Mouse (Mus musculus): ENCODE results near the gene Lsamp. TPM values are rescaled to one million over a fixed set of nuclear protein-coding genes. Genes with fewer than 3 reads are reported as not detected.

The Lsamp gene
- polyA plus RNA-seq (2012; ENCODE audit: insufficient read depth, low replicate concordance) = not detected in 2 replicates

- Histone ChIP-seq H3K27me3 (replicated peaks) (peaks cover 13% of the 10 kb centered on the region), H3K36me3 (replicated peaks; ENCODE audit: low read length) (no peaks in the 10 kb centered on the region), H3K9me3 (peaks cover 4% of the 10 kb centered on the region; the same call in 1 of the 2 replicates), H3K4me3 (replicated peaks) (peak within 1 kb of the TSS; percentile 81), H3K4me1 (peaks cover 7% of the 10 kb centered on the region; the same call in 1 of the 2 replicates)
- TF ChIP-seq FLI1 (IDR thresholded peaks at IDR 0.05; ENCODE audit: low read length) (no peak), GATA1 (IDR thresholded peaks at IDR 0.05; ENCODE audit: borderline replicate concordance, low read length) (no peak)
Measured at GRCm38 (mm10) chr16:39984205-39984634, at the start of gene Lsamp. Gene Lsamp (plus strand): TSS chr16:39984361.

- no peak overlapping the region for H3K4me3 ChIP-seq (replicated peaks)
- H3K36me3 ChIP-seq (replicated peaks; ENCODE audit: low read length) = no peaks in the 10 kb centered on the region
- H3K27me3 ChIP-seq (replicated peaks) = no peaks in the 10 kb centered on the region
- no peaks in the 10 kb centered on the region for H3K4me1 ChIP-seq
- peaks cover 4% of the 10 kb centered on the region; the same call in 1 of the 2 replicates for H3K9me3 ChIP-seq
- no peak for TF ChIP-seq GATA1 (IDR thresholded peaks at IDR 0.05; ENCODE audit: borderline replicate concordance, low read length)
- TF ChIP-seq FLI1 (IDR thresholded peaks at IDR 0.05; ENCODE audit: low read length) = no peak
Measured at GRCm38 (mm10) chr16:39957686-39958085, 26.5 kb upstream of the Lsamp start.

GRCm38 (mm10) chr16:39972712-39973111, 11.4 kb upstream of the Lsamp start:
- no peak overlapping the region for H3K4me3 ChIP-seq (replicated peaks)
- TF ChIP-seq GATA1 (IDR thresholded peaks at IDR 0.05; ENCODE audit: borderline replicate concordance, low read length) (no peak), FLI1 (IDR thresholded peaks at IDR 0.05; ENCODE audit: low read length) (no peak)
- H3K9me3 ChIP-seq = no peaks in the 10 kb centered on the region
- H3K4me1 ChIP-seq = no peaks in the 10 kb centered on the region
- H3K27me3 ChIP-seq (replicated peaks) = no peaks in the 10 kb centered on the region
- no peaks in the 10 kb centered on the region for H3K36me3 ChIP-seq (replicated peaks; ENCODE audit: low read length)

- H3K36me3 ChIP-seq (replicated peaks; ENCODE audit: low read length) = no peaks in the 10 kb centered on the region
- H3K9me3 ChIP-seq = peaks cover 4% of the 10 kb centered on the region; the same call in 1 of the 2 replicates
- peaks cover 7% of the 10 kb centered on the region; the same call in 1 of the 2 replicates for H3K4me1 ChIP-seq
- peaks cover 13% of the 10 kb centered on the region for H3K27me3 ChIP-seq (replicated peaks)
- no peak for TF ChIP-seq FLI1 (IDR thresholded peaks at IDR 0.05; ENCODE audit: low read length)
- TF ChIP-seq GATA1 (IDR thresholded peaks at IDR 0.05; ENCODE audit: borderline replicate concordance, low read length) = no peak
- H3K4me3 ChIP-seq (replicated peaks) = peak overlapping the region; percentile 81
Measured at GRCm38 (mm10) chr16:39984635-39985291, 602 bp downstream of the Lsamp start.

- peaks cover 13% of the 10 kb centered on the region for H3K27me3 ChIP-seq (replicated peaks)
- no peak overlapping the region for H3K4me3 ChIP-seq (replicated peaks)
- no peak for TF ChIP-seq FLI1 (IDR thresholded peaks at IDR 0.05; ENCODE audit: low read length)
- no peak for TF ChIP-seq GATA1 (IDR thresholded peaks at IDR 0.05; ENCODE audit: borderline replicate concordance, low read length)
- H3K4me1 ChIP-seq = peaks cover 7% of the 10 kb centered on the region; the same call in 1 of the 2 replicates
- H3K36me3 ChIP-seq (replicated peaks; ENCODE audit: low read length) = no peaks in the 10 kb centered on the region
- H3K9me3 ChIP-seq = no peaks in the 10 kb centered on the region
Measured at GRCm38 (mm10) chr16:39988466-39988865, 4.3 kb downstream of the Lsamp start.

- no peaks in the 10 kb centered on the region for H3K36me3 ChIP-seq (replicated peaks; ENCODE audit: low read length)
- no peaks in the 10 kb centered on the region for H3K27me3 ChIP-seq (replicated peaks)
- TF ChIP-seq GATA1 (IDR thresholded peaks at IDR 0.05; ENCODE audit: borderline replicate concordance, low read length) (no peak), FLI1 (IDR thresholded peaks at IDR 0.05; ENCODE audit: low read length) (no peak)
- no peak overlapping the region for H3K4me3 ChIP-seq (replicated peaks)
- no peaks in the 10 kb centered on the region for H3K9me3 ChIP-seq
- no peaks in the 10 kb centered on the region for H3K4me1 ChIP-seq
Measured at GRCm38 (mm10) chr16:39994821-39995220, 10.7 kb downstream of the Lsamp start.

GRCm38 (mm10) chr16:40008800-40009199, 24.6 kb downstream of the Lsamp start:
- H3K9me3 ChIP-seq = no peaks in the 10 kb centered on the region
- H3K27me3 ChIP-seq (replicated peaks) = no peaks in the 10 kb centered on the region
- no peaks in the 10 kb centered on the region for H3K4me1 ChIP-seq
- no peaks in the 10 kb centered on the region for H3K36me3 ChIP-seq (replicated peaks; ENCODE audit: low read length)
- H3K4me3 ChIP-seq (replicated peaks) = no peak overlapping the region
- TF ChIP-seq GATA1 (IDR thresholded peaks at IDR 0.05; ENCODE audit: borderline replicate concordance, low read length) (no peak), FLI1 (IDR thresholded peaks at IDR 0.05; ENCODE audit: low read length) (no peak)

GRCm38 (mm10) chr16:40011106-40011505, 26.9 kb downstream of the Lsamp start:
- no peak overlapping the region for H3K4me3 ChIP-seq (replicated peaks)
- no peaks in the 10 kb centered on the region for H3K4me1 ChIP-seq
- no peak for TF ChIP-seq GATA1 (IDR thresholded peaks at IDR 0.05; ENCODE audit: borderline replicate concordance, low read length)
- no peak for TF ChIP-seq FLI1 (IDR thresholded peaks at IDR 0.05; ENCODE audit: low read length)
- H3K9me3 ChIP-seq = no peaks in the 10 kb centered on the region
- H3K27me3 ChIP-seq (replicated peaks) = no peaks in the 10 kb centered on the region
- H3K36me3 ChIP-seq (replicated peaks; ENCODE audit: low read length) = no peaks in the 10 kb centered on the region

- H3K9me3 ChIP-seq = peaks cover 5% of the 10 kb centered on the region; the same call in 1 of the 2 replicates
- H3K4me3 ChIP-seq (replicated peaks) = no peak overlapping the region
- no peaks in the 10 kb centered on the region for H3K4me1 ChIP-seq
- no peaks in the 10 kb centered on the region for H3K36me3 ChIP-seq (replicated peaks; ENCODE audit: low read length)
- TF ChIP-seq FLI1 (IDR thresholded peaks at IDR 0.05; ENCODE audit: low read length) (no peak), GATA1 (IDR thresholded peaks at IDR 0.05; ENCODE audit: borderline replicate concordance, low read length) (no peak)
- H3K27me3 ChIP-seq (replicated peaks) = no peaks in the 10 kb centered on the region
Measured at GRCm38 (mm10) chr16:40022611-40023010, 38.5 kb downstream of the Lsamp start.

GRCm38 (mm10) chr16:40036719-40037118, 52.6 kb downstream of the Lsamp start:
- Histone ChIP-seq H3K9me3 (no peaks in the 10 kb centered on the region), H3K36me3 (replicated peaks; ENCODE audit: low read length) (no peaks in the 10 kb centered on the region), H3K4me3 (replicated peaks) (no peak overlapping the region), H3K27me3 (replicated peaks) (no peaks in the 10 kb centered on the region), H3K4me1 (no peaks in the 10 kb centered on the region)
- TF ChIP-seq FLI1 (IDR thresholded peaks at IDR 0.05; ENCODE audit: low read length) = no peak
- TF ChIP-seq GATA1 (IDR thresholded peaks at IDR 0.05; ENCODE audit: borderline replicate concordance, low read length) = no peak
